Mouse (Mus musculus) intestine, embryonic 16.5 days (tissue): ENCODE data around the gene 2210017I01Rik. TPM values are rescaled to one million over a fixed set of nuclear protein-coding genes. Genes with fewer than 3 reads are reported as not detected.

Source experiments
- ATAC-seq: fragments of 200-750 bp; cut with Nextera tagmentation; 2 replicates; pipeline ENCODE4 v1.8.0; 2017; ENCODE audit warnings: moderate TSS enrichment, moderate library complexity
- H3K27ac ChIP-seq: fragments of 300-500 bp; sonication (generic); 2 replicates; pipeline ENCODE4 v1.5.1; 2014; ENCODE audit warnings: mild to moderate bottlenecking, low read length
- H3K27me3 ChIP-seq: fragments of 300-500 bp; sonication (generic); replicated peaks from 2 replicates; pipeline ENCODE4 v1.6.1; 2014; ENCODE audit warnings: low read length, control low read depth, mixed read lengths; ENCODE audit not compliant: control insufficient read depth, insufficient read depth
- H3K36me3 ChIP-seq: fragments of 300-500 bp; sonication (generic); 2 replicates; pipeline ENCODE4 v1.6.1; 2014; ENCODE audit warnings: low read length, control low read depth; ENCODE audit not compliant: control insufficient read depth, insufficient read depth
- H3K4me1 ChIP-seq: fragments of 300-500 bp; sonication (generic); 2 replicates; pipeline ENCODE4 v1.6.1; 2014; ENCODE audit warnings: low read length, control low read depth, mixed read lengths; ENCODE audit not compliant: control insufficient read depth, insufficient read depth
- H3K4me2 ChIP-seq: fragments of 300-500 bp; sonication (generic); 2 replicates; pipeline ENCODE4 v1.6.1; 2014; ENCODE audit warnings: low read depth, low read length, control low read depth
- H3K4me3 ChIP-seq: fragments of 300-500 bp; sonication (generic); 2 replicates; pipeline ENCODE4 v1.5.1; 2014; ENCODE audit warnings: mild to moderate bottlenecking, low read length
- H3K9ac ChIP-seq: fragments of 300-500 bp; sonication (generic); 2 replicates; pipeline ENCODE4 v1.6.1; 2014; ENCODE audit warnings: low read depth, low read length
- H3K9me3 ChIP-seq: fragments of 300-500 bp; sonication (generic); 2 replicates; pipeline ENCODE4 v1.6.1; 2016; ENCODE audit warnings: low read length, control low read depth; ENCODE audit not compliant: control insufficient read depth
- WGBS: fragments of 180-500 bp; shearing (Covaris S2); extraction: QIAGEN DNeasy Blood & Tissue Kit; methylation state at CpG from one replicate; pipeline ENCODE4 v1.1.7; 2014; 5-methylcytosine and 5-hydroxymethylcytosine counted together
- polyA plus RNA-seq: library from polyadenylated mRNA; unstranded; fragments of >200 nt; fragmentation: Nextera tagmentation; extraction: Ambion mirVana; gene quantifications from 2 replicates; pipeline ENCODE4 v1.2.1, GENCODE M21; 2015

Gene 2210017I01Rik
- polyA plus RNA-seq, 1 experiment from 2014 or later = not detected

DNA sequence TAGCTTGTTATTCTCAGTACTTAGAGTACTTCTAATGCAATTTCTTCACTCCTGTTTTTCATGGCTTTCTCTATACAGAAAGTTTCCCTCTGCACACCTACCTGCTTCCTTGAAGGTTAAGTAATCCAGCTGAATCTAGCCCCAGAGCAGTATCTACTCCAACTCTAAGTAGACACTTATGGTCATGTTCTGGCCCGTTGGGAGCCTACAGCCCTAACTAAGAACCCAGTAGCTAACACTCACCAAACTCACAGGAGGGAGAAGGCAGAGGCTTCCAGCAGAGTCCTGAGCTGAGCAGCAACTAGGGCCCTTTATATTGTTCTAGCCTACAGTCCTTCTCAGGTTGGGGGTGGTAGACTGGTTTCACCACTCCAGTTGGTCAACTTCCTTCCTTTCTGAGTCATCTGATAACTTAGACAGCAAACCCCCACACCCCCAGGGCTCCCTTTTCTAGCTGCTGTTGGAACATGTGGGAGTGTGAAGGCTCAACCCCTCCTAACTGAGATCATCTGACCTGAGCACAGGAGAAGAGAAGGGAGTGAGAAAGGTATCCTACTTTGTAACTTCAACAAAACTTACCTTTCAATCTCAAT, 33.7 kb downstream of the 2210017I01Rik start, which contains the start of gene Ivl:
Ivl (minus strand) TSS at position 287 of the 593 bp plus-strand sequence.
- Histone ChIP-seq H3K27me3 (no peaks in the 10 kb centered on the region), H3K27ac (no peak within 1 kb of the TSS), H3K4me3 (no peak within 1 kb of the TSS), H3K36me3 (no peaks in the 10 kb centered on the region), H3K4me1 (no peaks in the 10 kb centered on the region), H3K4me2 (no peak within 1 kb of the TSS), H3K9ac (no peak within 1 kb of the TSS), H3K9me3 (no peaks in the 10 kb centered on the region)
- ATAC-seq = no peak
- WGBS = 95% methylated on average over 1 of the region's 1 CpGs

DNA sequence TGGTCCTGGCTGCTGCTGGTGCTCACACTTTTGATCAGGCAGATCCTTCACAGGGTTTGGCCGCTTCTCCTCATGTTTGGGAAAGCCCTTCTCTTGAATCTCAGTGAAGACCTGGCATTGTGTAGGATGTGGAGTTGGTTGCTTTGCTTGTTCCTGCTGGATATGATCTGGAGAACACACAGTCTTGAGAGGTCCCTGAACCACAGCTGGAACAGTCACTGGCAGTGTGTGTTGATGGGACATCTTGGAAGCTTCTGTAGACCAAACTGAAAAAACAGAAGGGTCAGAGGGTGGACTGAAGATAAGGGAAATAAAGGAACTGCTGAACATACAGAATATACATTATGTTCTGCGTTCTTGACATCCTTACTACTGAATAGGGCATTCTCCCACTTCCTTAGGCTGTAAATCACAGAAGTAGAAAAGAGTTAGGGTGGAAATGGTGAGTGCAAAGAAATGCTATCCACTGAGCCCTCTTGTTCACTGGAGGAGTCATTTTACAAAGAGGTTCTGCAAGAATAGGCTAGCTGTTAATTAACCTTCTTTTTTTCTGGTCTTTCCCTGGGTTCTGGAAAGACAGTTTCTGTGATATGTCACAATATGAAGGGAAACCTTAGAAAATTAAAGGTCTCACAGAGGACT, 34.7 kb downstream of the 2210017I01Rik start:
- no peak for ATAC-seq
- H3K4me3 ChIP-seq = no peak overlapping the region
- no peak overlapping the region for H3K9ac ChIP-seq
- no peaks in the 10 kb centered on the region for H3K4me1 ChIP-seq
- 54% methylated on average over 2 of the region's 2 CpGs for whole genome bisulfite sequencing
- H3K27ac ChIP-seq = no peak overlapping the region
- H3K9me3 ChIP-seq = no peaks in the 10 kb centered on the region
- H3K27me3 ChIP-seq = no peaks in the 10 kb centered on the region
- no peak overlapping the region for H3K4me2 ChIP-seq
- H3K36me3 ChIP-seq = no peaks in the 10 kb centered on the region

DNA sequence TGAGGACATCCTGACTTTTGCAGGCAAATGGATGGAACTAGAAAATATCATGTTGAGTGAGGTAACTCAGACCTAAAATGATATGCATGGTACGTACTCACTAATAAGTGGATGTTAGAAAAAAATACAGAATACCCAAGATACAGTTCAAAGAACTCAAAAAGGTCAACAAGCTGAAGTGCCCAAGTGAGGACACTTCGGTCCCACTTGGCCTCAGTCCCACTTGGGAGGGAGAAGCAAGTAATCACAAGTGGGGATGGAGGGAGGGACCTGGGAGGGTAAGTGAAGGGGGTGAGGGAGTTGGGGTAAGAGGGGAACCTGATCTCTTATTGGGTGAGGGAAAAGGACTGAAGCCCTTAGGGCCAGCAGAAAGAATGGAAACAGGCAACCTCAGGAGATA, 38.5 kb downstream of the 2210017I01Rik start:
- no peak overlapping the region for H3K4me2 ChIP-seq
- no peaks in the 10 kb centered on the region for H3K4me1 ChIP-seq
- no peak overlapping the region for H3K9ac ChIP-seq
- no peak for ATAC-seq
- H3K36me3 ChIP-seq = no peaks in the 10 kb centered on the region
- no peaks in the 10 kb centered on the region for H3K9me3 ChIP-seq
- 86% methylated on average over 2 of the region's 2 CpGs for WGBS
- no peaks in the 10 kb centered on the region for H3K27me3 ChIP-seq
- H3K27ac ChIP-seq = no peak overlapping the region
- H3K4me3 ChIP-seq = no peak overlapping the region

DNA sequence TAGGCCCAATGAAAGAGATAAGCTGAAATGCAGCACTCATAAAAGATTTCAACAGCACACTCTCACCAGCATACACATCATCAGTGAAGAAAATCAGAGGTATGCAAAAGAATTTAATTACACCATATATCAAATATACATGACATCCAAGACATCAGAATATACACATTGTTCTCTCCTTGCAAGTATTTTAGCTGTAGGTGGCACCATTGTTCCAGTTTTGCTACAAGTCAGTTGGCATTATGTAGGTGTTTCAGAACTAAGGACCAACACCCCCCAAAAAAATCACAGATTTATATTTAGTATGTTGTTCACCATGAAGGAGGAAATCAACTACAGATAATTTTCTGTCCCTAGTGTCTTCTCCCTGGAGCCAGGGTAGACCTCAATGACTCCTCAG, 41.9 kb downstream of the 2210017I01Rik start:
- Histone ChIP-seq H3K27ac (no peak overlapping the region), H3K4me1 (no peaks in the 10 kb centered on the region), H3K9me3 (no peaks in the 10 kb centered on the region), H3K4me2 (no peak overlapping the region), H3K4me3 (no peak overlapping the region), H3K9ac (no peak overlapping the region), H3K36me3 (no peaks in the 10 kb centered on the region), H3K27me3 (no peaks in the 10 kb centered on the region)
- no peak for ATAC-seq

Other genes with a start within 250 kb of the 2210017I01Rik start
- not detected in 2 replicates for gene Sprr2f, start 242.3 kb downstream of the 2210017I01Rik start, polyA plus RNA-seq
- gene Sprr2h, start 221.8 kb downstream of the 2210017I01Rik start, polyA plus RNA-seq = not detected in 2 replicates
- gene Sprr2i, start 199.5 kb downstream of the 2210017I01Rik start, polyA plus RNA-seq = not detected in 2 replicates
- gene Sprr2j-ps, start 189.4 kb downstream of the 2210017I01Rik start, polyA plus RNA-seq = not detected in 2 replicates
- 5.4 and 6.0 TPM in 2 replicates for gene Gm9774, start 178.1 kb downstream of the 2210017I01Rik start, polyA plus RNA-seq
- not detected in 2 replicates for gene Sprr2k, start 174.9 kb downstream of the 2210017I01Rik start, polyA plus RNA-seq
- gene Sprr1b, start 168.7 kb downstream of the 2210017I01Rik start, polyA plus RNA-seq = 0.22 TPM in 1 of 2 replicates, not detected in the other
- not detected in 2 replicates for gene Sprr3, start 148.8 kb downstream of the 2210017I01Rik start, polyA plus RNA-seq
- 0.34 and 1.0 TPM in 2 replicates for gene Sprr1a, start 121.6 kb downstream of the 2210017I01Rik start, polyA plus RNA-seq
- gene Sprr4, start 107.0 kb downstream of the 2210017I01Rik start, polyA plus RNA-seq = not detected in 2 replicates
- not detected in 2 replicates for gene 2310046K23Rik, start 73.0 kb downstream of the 2210017I01Rik start, polyA plus RNA-seq
- 0.13 TPM in 1 of 2 replicates, not detected in the other for gene Ivl, start 33.8 kb downstream of the 2210017I01Rik start, polyA plus RNA-seq
- 10.9 and 18.8 TPM in 2 replicates for gene Smcp, start 18.5 kb downstream of the 2210017I01Rik start, polyA plus RNA-seq
- gene Lce6a, start 14.2 kb upstream of the 2210017I01Rik start, polyA plus RNA-seq = not detected in 2 replicates
- not detected in 2 replicates for gene Lce1a1, start 40.8 kb upstream of the 2210017I01Rik start, polyA plus RNA-seq
- not detected in 2 replicates for gene Lce1b, start 49.4 kb upstream of the 2210017I01Rik start, polyA plus RNA-seq
- gene Lce1a2, start 62.8 kb upstream of the 2210017I01Rik start, polyA plus RNA-seq = not detected in 2 replicates
- not detected in 2 replicates for gene Lce1c, start 71.8 kb upstream of the 2210017I01Rik start, polyA plus RNA-seq
- not detected in 2 replicates for gene Lce1d, start 79.7 kb upstream of the 2210017I01Rik start, polyA plus RNA-seq
- not detected in 2 replicates for gene Lce1e, start 101.6 kb upstream of the 2210017I01Rik start, polyA plus RNA-seq
- gene Lce1f, start 112.9 kb upstream of the 2210017I01Rik start, polyA plus RNA-seq = not detected in 2 replicates
- gene Gm38119, start 131.6 kb upstream of the 2210017I01Rik start, polyA plus RNA-seq = not detected in 2 replicates
- gene Lce1g, start 144.8 kb upstream of the 2210017I01Rik start, polyA plus RNA-seq = not detected in 2 replicates
- not detected in 2 replicates for gene Lce1h, start 157.6 kb upstream of the 2210017I01Rik start, polyA plus RNA-seq
- not detected in 2 replicates for gene Lce1i, start 171.4 kb upstream of the 2210017I01Rik start, polyA plus RNA-seq
- not detected in 2 replicates for gene Lce1j, start 183.0 kb upstream of the 2210017I01Rik start, polyA plus RNA-seq
- not detected in 2 replicates for gene Lce1k, start 200.4 kb upstream of the 2210017I01Rik start, polyA plus RNA-seq
- not detected in 2 replicates for gene Kprp, start 219.8 kb upstream of the 2210017I01Rik start, polyA plus RNA-seq
- not detected in 2 replicates for gene Lce1l, start 243.8 kb upstream of the 2210017I01Rik start, polyA plus RNA-seq